Mouse (Mus musculus): Measurements from ENCODE around the gene Ppm1n. TPM values are rescaled to one million over a fixed set of nuclear protein-coding genes. Genes with fewer than 3 reads are reported as not detected.

Ppm1n gene
- total and polyA plus RNA-seq, 2 experiments from 2014 or later: 1.1 to 2.3 TPM

DNA sequence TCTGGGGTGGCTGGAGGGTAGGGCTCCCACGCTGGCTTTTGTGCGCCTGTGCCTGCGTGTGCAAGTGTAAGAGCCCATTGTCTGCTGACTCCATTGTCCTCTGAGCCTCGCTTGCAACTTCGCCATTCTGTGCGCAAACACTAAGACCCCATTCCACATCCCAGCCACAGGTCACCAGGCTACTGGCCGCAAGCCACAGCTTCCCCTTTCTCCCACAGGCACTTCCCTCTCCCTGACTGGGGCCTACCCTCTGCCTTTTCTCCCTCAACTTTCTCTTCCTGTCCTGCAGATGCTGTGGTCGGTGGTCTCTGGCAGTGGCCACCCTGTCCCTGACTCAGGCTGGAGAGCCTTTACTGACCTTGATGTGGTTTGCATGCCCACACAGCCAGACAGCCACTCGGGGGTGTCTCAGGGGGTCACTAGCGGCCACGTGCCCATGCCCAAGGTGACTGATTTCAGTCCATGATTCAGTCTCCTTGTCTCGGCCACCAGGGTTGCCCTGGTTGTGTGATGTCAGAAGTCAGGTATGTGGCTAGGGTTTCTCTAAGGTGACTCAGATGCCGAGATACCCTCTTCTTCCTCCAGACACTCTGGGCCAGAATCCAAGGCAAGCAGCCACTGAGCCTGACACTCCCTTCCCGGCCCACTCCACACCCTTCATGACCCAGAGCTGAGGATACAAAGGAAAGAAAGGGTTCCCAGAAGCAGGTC lies 36.7 kb upstream of the Ppm1n start:
- no peak overlapping the region for H3K9ac ChIP-seq
- DNase-seq (no peak), ATAC-seq (no peak)
- H3K4me2 ChIP-seq (ENCODE audit: low read depth): no peak overlapping the region
- peaks cover 7% of the 10 kb centered on the region; the same call in 1 of the 2 replicates for H3K4me1 ChIP-seq (ENCODE audit: insufficient read depth)
- no peak overlapping the region for H3K4me3 ChIP-seq (ENCODE audit: low read depth, low read length)
- H3K9me3 ChIP-seq (ENCODE audit: low read length): no peaks in the 10 kb centered on the region
- no peak for TF ChIP-seq CTCF (IDR thresholded peaks at IDR 0.05; ENCODE audit: low read depth)
- H3K27ac ChIP-seq (ENCODE audit: low read depth, low read length): no peak overlapping the region
- H3K27me3 ChIP-seq (ENCODE audit: insufficient read depth, low read length): 0 out of 2 replicates have a peak, but pooled peaks cover 2% of the 10 kb centered on the region
- H3K36me3 ChIP-seq (ENCODE audit: insufficient read depth): no peaks in the 10 kb centered on the region
- 45% methylated on average over 14 of the region's 14 CpGs for WGBS

GRCm38 (mm10) chr7:19314033-19314432 lies 34.2 kb upstream of the Ppm1n start:
- 47% methylated on average over 5 of the region's 5 CpGs for WGBS
- 0 out of 2 replicates have a peak, but pooled peaks cover 6% of the 10 kb centered on the region for H3K27me3 ChIP-seq (ENCODE audit: insufficient read depth, low read length)
- no peak overlapping the region for H3K27ac ChIP-seq (ENCODE audit: low read depth, low read length)
- TF ChIP-seq CTCF (IDR thresholded peaks at IDR 0.05; ENCODE audit: low read depth): no peak
- no peaks in the 10 kb centered on the region for H3K9me3 ChIP-seq (ENCODE audit: low read length)
- H3K4me1 ChIP-seq (ENCODE audit: insufficient read depth): peaks cover 4% of the 10 kb centered on the region
- H3K4me2 ChIP-seq (ENCODE audit: low read depth): no peak overlapping the region
- ATAC-seq: no peak
- H3K9ac ChIP-seq: no peak overlapping the region
- H3K36me3 ChIP-seq (ENCODE audit: insufficient read depth): no peaks in the 10 kb centered on the region
- H3K4me3 ChIP-seq (ENCODE audit: low read depth, low read length): no peak overlapping the region
- DNase-seq: no peak

GRCm38 (mm10) chr7:19311991-19312390 lies 32.1 kb upstream of the Ppm1n start:
- Histone ChIP-seq H3K27me3 (ENCODE audit: insufficient read depth, low read length) (0 out of 2 replicates have a peak, but pooled peaks cover 6% of the 10 kb centered on the region), H3K4me3 (ENCODE audit: low read depth, low read length) (no peak overlapping the region), H3K9ac (no peak overlapping the region), H3K9me3 (ENCODE audit: low read length) (no peaks in the 10 kb centered on the region), H3K27ac (ENCODE audit: low read depth, low read length) (no peak overlapping the region), H3K4me1 (ENCODE audit: insufficient read depth) (peaks cover 4% of the 10 kb centered on the region), H3K36me3 (ENCODE audit: insufficient read depth) (no peaks in the 10 kb centered on the region), H3K4me2 (ENCODE audit: low read depth) (no peak overlapping the region)
- no peak for DNase-seq
- no peak for TF ChIP-seq CTCF (IDR thresholded peaks at IDR 0.05; ENCODE audit: low read depth)
- WGBS: 33% methylated on average over 4 of the region's 4 CpGs
- ATAC-seq: no peak

DNA sequence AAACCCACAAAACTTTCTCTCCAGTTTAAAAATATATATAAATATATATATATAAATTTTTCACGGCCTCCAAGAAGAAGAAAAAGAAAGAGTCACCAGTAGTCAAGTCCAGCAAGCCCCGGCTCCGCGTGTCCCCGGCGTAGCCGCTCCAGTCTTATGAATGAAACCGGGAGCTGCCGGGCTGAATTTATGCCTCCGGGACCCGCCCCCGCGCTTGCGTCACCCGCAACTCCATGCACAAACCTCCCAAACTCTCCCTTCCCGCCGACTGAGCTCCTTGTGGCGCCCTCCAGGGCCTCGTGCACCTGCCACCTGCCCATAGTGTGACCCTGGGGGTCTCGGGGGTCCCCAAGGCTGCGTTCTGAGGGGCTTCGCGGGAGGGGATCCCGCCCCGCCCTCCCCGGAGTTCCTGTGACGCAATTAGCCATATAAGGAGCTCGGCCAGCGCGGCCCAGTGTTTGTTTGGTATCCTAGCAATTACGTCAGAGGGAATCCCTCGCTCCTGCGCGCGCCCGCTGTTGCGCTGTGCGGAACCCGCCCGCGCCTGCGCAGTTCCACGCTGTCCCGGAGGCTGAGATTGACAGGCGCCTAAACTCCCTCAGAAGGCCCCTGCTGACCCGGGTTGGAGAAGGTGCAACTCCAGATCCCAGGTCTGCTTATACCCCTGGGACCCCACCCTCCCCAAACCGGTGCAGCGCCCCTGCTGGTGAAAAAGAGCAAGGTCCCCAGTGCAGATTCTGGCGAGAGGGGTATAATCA lies 30.2 kb upstream of the Ppm1n start, which contains the start of gene Fosb:
TSS of gene Fosb (minus strand) at position 168 of the 758 bp plus-strand sequence.
- TF ChIP-seq CTCF (IDR thresholded peaks at IDR 0.05; ENCODE audit: low read depth): peak; percentile 65
- peaks cover 23% of the 10 kb centered on the region for H3K27me3 ChIP-seq (ENCODE audit: insufficient read depth, low read length)
- H3K27ac ChIP-seq (ENCODE audit: low read depth, low read length): no peak within 1 kb of the TSS
- H3K36me3 ChIP-seq (ENCODE audit: insufficient read depth): no peaks in the 10 kb centered on the region
- peak; percentile 98 for DNase-seq
- 3% methylated on average over 48 of the region's 49 CpGs for WGBS
- peak within 1 kb of the TSS; percentile 94 for H3K4me2 ChIP-seq (ENCODE audit: low read depth)
- H3K4me3 ChIP-seq (ENCODE audit: low read depth, low read length): peak within 1 kb of the TSS; percentile 60
- ATAC-seq: peak; percentile 87
- no peaks in the 10 kb centered on the region for H3K9me3 ChIP-seq (ENCODE audit: low read length)
- peaks cover 4% of the 10 kb centered on the region for H3K4me1 ChIP-seq (ENCODE audit: insufficient read depth)
- peak within 1 kb of the TSS; percentile 45 for H3K9ac ChIP-seq

- no peak for ATAC-seq
- whole genome bisulfite sequencing: 2% methylated on average over 48 of the region's 48 CpGs
- no peaks in the 10 kb centered on the region for H3K36me3 ChIP-seq (ENCODE audit: insufficient read depth)
- H3K27me3 ChIP-seq (ENCODE audit: insufficient read depth, low read length): peaks cover 24% of the 10 kb centered on the region
- H3K27ac ChIP-seq (ENCODE audit: low read depth, low read length): no peak overlapping the region
- TF ChIP-seq CTCF (IDR thresholded peaks at IDR 0.05; ENCODE audit: low read depth): no peak
- DNase-seq: no peak
- no peak overlapping the region for H3K9ac ChIP-seq
- peak overlapping the region; percentile 60 for H3K4me3 ChIP-seq (ENCODE audit: low read depth, low read length)
- H3K4me2 ChIP-seq (ENCODE audit: low read depth): peak overlapping the region; percentile 94
- peaks cover 10% of the 10 kb centered on the region for H3K4me1 ChIP-seq (ENCODE audit: insufficient read depth)
- H3K9me3 ChIP-seq (ENCODE audit: low read length): no peaks in the 10 kb centered on the region
These were observed 29.5 kb upstream of the Ppm1n start for GRCm38 (mm10) chr7:19309278-19309883.

- peak; percentile 57 for TF ChIP-seq CTCF (IDR thresholded peaks at IDR 0.05; ENCODE audit: low read depth)
- DNase-seq: peak; percentile 98
- Histone ChIP-seq H3K27me3 (ENCODE audit: insufficient read depth, low read length) (peaks cover 24% of the 10 kb centered on the region), H3K4me3 (ENCODE audit: low read depth, low read length) (peak overlapping the region; percentile 60), H3K9ac (peak overlapping the region; percentile 53), H3K4me2 (ENCODE audit: low read depth) (peak overlapping the region; percentile 94), H3K27ac (ENCODE audit: low read depth, low read length) (peak overlapping the region; percentile 60; the same call in 1 of the 2 replicates), H3K4me1 (ENCODE audit: insufficient read depth) (peaks cover 11% of the 10 kb centered on the region), H3K36me3 (ENCODE audit: insufficient read depth) (no peaks in the 10 kb centered on the region), H3K9me3 (ENCODE audit: low read length) (no peaks in the 10 kb centered on the region)
- WGBS: under 1% methylated on average over 57 of the region's 58 CpGs
- peak; percentile 94 for ATAC-seq
These were observed 28.8 kb upstream of the Ppm1n start for GRCm38 (mm10) chr7:19308454-19309277.
